Mouse (Mus musculus): Measurements from ENCODE around the gene Klhdc4. TPM values are rescaled to one million over a fixed set of nuclear protein-coding genes. Genes with fewer than 3 reads are reported as not detected.

The Klhdc4 gene
- total RNA-seq, 2 experiments from 2014 or later = 12.0 to 13.7 TPM

GRCm38 (mm10) chr8:121850018-121850417, 20.6 kb upstream of the Klhdc4 start:
- peak; percentile 61 to 74 for DNase-seq

DNA sequence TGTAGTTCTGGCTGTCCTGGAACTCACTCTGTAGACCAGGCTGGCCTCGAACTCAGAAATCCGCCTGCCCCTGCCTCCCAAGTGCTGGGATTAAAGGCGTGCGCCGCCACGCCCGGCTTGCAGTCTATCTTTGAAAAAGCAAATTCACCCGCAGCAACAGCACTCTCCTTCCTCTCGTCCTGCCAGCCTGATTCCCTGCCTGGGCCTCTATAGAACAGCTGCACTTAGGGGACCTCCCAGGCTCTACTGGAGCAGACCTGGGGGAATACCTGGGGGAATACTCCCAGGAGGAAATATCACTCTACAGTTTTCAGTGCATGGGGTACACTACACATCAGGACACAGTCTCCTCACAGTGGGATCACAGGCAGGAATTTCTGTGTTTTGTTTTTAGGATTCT, 19.9 kb upstream of the Klhdc4 start:
- DNase-seq = no peak

DNA sequence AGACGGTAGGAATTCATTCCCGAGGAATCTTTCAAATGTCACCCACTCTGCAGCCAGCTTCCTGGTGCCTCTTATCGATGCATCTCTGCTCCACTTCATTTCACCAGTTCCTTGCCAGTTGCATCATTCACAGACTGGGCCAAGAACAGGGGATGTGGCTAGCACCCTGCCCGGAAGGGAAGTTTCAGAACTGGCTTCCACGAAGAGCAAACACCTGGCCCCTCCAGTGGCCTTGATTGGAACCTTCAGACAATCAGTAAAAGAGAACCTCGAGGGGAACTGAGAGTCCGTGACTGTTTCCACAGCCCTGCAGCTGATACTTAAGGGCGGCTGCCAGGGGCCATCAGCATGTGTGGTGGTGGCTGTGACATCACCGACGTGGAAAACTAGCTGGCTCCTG, 19.1 kb upstream of the Klhdc4 start:
- no peak for DNase-seq

GRCm38 (mm10) chr8:121847987-121848386, 18.6 kb upstream of the Klhdc4 start:
- DNase-seq = no peak

- no peak for DNase-seq
Observed at GRCm38 (mm10) chr8:121847261-121847822, 18.0 kb upstream of the Klhdc4 start.

GRCm38 (mm10) chr8:121846815-121847214, 17.4 kb upstream of the Klhdc4 start:
- DNase-seq = no peak

- DNase-seq = no peak
Observed at GRCm38 (mm10) chr8:121844765-121845164, 15.4 kb upstream of the Klhdc4 start.

- no peak for DNase-seq
Observed at GRCm38 (mm10) chr8:121843184-121843733, 13.9 kb upstream of the Klhdc4 start.

DNA sequence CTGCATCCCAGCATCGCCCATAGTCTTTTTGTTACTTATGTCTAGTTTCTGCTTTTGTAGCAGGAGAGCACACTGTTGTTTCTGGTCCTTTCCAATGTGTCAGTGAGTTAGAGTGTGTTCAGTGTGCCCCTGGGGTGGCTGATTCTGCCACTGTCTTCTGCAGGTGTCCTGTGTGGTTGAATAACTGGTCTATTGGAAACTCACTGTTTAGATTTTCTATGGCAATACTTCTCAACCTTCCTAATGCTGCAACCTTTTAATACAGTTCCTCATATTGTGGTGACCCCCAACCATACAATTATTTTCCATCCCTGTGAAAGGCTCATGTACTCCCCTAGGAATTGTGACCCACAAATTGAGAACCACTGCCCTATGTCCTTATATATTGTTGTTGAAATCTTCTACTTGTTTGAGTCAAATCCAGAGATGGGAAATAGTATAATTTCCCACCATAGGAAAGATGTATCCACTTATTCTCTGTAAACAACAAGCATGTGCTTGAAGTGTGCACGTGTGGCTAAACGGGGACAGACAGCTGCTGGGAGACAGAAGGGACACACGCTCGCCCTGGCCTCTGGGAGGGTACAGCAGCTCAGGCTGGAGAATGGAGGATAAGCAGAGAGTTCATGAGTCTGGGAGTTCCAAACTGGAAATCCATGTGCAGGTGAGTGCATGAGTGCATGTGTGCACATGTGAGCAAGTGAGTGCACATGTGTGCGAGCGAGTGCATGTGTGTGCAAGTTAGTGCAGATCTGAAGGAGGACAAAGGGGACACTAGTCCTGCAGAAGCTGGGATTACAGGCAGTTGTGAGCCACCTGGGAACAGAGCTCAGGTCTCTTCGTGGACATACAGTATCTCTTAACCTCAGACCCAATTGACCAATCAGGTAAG, 12.9 kb upstream of the Klhdc4 start:
- no peak for DNase-seq

DNA sequence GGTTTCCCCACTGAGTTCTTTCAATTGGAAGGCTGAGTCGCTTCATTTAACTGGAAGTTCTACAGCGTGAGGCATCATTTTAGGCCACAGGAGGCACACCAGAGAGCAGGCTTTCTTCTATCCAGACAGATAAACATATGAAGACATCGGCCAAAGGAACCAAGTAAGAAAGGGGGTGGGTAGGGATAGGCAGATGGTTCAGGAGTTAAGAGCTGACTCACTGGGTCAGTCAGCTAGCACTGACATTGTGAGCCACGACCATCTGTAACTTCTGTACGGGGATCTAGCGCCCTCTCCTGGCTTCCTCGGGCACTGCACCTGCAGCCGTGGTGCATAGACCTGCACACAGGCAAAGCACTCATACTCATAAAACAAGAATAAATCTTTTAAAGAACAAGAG, 11.9 kb upstream of the Klhdc4 start:
- peak in 1 of 2 experiments; percentile 50 for DNase-seq

- peak; percentile 52 to 85 for DNase-seq
Observed at GRCm38 (mm10) chr8:121832503-121832902, 3.1 kb upstream of the Klhdc4 start.

- no peak for DNase-seq
Observed at GRCm38 (mm10) chr8:121832061-121832460, 2.7 kb upstream of the Klhdc4 start.

DNA sequence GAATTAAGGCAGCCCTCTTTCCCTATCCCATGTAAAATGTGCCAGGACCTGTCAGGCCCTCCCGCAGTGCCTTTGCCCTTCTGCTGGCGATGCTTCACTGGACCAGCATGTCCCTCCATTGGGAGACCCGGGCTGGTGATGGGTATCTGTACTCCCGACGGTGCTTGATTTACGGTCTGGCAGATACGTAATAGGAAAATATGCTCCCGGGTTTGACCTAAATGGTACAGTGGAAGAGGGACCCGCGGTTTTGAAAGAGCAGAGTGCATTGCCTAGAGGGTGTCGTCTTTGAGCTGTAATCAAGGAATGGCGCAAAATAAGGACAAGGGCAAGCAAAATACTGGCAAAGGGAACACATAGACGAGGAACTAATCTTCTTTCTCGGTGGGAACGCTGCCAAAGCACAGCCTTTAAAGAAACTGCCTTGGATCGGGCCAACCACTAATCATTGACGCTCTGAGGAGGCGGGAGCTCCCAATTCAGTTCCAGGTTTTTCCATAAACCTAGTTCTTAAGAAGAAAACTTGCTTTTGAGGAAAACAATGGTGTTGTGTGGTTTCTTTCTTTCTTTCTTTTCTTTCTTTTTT, 501 bp upstream of the Klhdc4 start:
- peak in 1 of 2 experiments; percentile 12 for DNase-seq

- DNase-seq = no peak
Observed at GRCm38 (mm10) chr8:121828376-121829023, 869 bp downstream of the Klhdc4 start.

GRCm38 (mm10) chr8:121827726-121828125, 1.6 kb downstream of the Klhdc4 start:
- DNase-seq = no peak

- no peak for DNase-seq
Observed at GRCm38 (mm10) chr8:121821770-121822169, 7.6 kb downstream of the Klhdc4 start.

- DNase-seq = no peak
Observed at GRCm38 (mm10) chr8:121821320-121821719, 8.0 kb downstream of the Klhdc4 start.

GRCm38 (mm10) chr8:121820840-121821239, 8.5 kb downstream of the Klhdc4 start:
- no peak for DNase-seq

- DNase-seq = no peak
Observed at GRCm38 (mm10) chr8:121818226-121818625, 11.1 kb downstream of the Klhdc4 start.

- DNase-seq = peak; percentile 24 to 47
Observed at GRCm38 (mm10) chr8:121811931-121812570, 17.3 kb downstream of the Klhdc4 start.

DNA sequence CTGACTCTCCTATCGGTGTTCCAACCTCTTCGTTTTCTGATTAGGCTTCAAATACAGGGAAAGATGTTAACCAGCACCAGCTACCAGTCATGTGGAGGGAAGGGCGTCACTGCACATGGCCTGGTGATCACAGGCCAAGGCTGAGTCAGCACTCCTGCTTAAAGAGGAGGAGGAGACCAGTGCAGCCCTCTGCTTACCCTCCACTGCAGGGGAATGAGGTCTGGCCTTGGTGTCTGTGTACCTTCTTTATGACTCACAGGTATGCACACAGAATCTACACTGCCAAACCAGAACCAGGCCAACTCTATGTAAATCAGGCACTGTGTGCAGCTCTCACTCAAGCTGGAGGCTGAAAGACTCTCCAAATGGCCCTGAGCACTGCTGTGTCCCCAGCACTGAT, 17.9 kb downstream of the Klhdc4 start:
- DNase-seq = no peak
